ENCODE assay signal across 9 mouse cellular contexts in genomic region chr8:21992184-21992583, GRCm38 (mm10). TPM values are rescaled to one million over a fixed set of nuclear protein-coding genes. Genes with fewer than 3 reads are reported as not detected.
A peak's percentile ranks its signal among the peaks of the same experiment; 100 is the strongest.
DNase-seq lines count a peak whose midpoint lies in the region; ATAC-seq lines count a peak whose summit lies in the region.
"Had no signal": no experiment of that assay in that cellular context is flagged by ENCODE, and none has a peak within 500 bp of the region (broad histone marks: within the 10 kb centered on the region; RNA-seq: fewer than 3 reads in every experiment).

No protein-coding gene starts in this region.

- peak; percentile 43 for DNase-seq in CD4-positive, CD25-positive, alpha-beta regulatory T cell, adult 2 months (ENCODE audit: low read depth, low spot score)
- DNase-seq in T-cell, adult 2 months (ENCODE audit: low spot score) = peak; percentile 9
- DNase-seq in embryo, embryonic 10.5 days (ENCODE audit: low spot score) = peak; percentile 62
- peak; percentile 41 to 55 for DNase-seq in heart, postnatal 14 days
- DNase-seq in layer of hippocampus, adult 11-12 months (ENCODE audit: low spot score) = peak; percentile 68
- peak; percentile 12 for DNase-seq in lung, postnatal 25 days (ENCODE audit: low spot score)
- peak; percentile 49 for DNase-seq in right cerebral cortex, postnatal 25 days

- intact Hi-C loops in heart, postnatal 14 days (cut with DNase I) = loop anchor here (5.0 kb wide), 4 partner anchors 50 to 385 kb away; partner anchors contain the start of gene Nek3

- ATAC-seq in CD4-positive, CD25-positive, alpha-beta regulatory T cell, adult 4 months = no peak

RNA-seq across cellular contexts. Expression of gene Ccdc70, which starts 22.6 kb away (rescaled TPM):
- not detected for polyA plus RNA-seq in CD4-positive, CD25-positive, alpha-beta regulatory T cell, adult 4 months (2017; shearing (Covaris generic))
- not detected for total RNA-seq in heart, postnatal 14 days (2021)
- polyA plus RNA-seq: heart, embryonic 13.5 days had no signal

RNA-seq across cellular contexts. Expression of gene Fam90a1a, which starts 33.7 kb away (rescaled TPM):
- polyA plus RNA-seq in CD4-positive, CD25-positive, alpha-beta regulatory T cell, adult 4 months (2017; shearing (Covaris generic)) = not detected
- total RNA-seq in heart, postnatal 14 days (2021) = not detected
- polyA plus RNA-seq: heart, embryonic 13.5 days had no signal

RNA-seq across cellular contexts. Expression of gene Defb13, which starts 45.6 kb away (rescaled TPM):
- not detected for polyA plus RNA-seq in CD4-positive, CD25-positive, alpha-beta regulatory T cell, adult 4 months (2017; shearing (Covaris generic))
- total RNA-seq in heart, postnatal 14 days (2021) = not detected
- polyA plus RNA-seq: heart, embryonic 13.5 days had no signal

RNA-seq across cellular contexts. Expression of gene Defb35, which starts 54.0 kb away (rescaled TPM):
- not detected for polyA plus RNA-seq in CD4-positive, CD25-positive, alpha-beta regulatory T cell, adult 4 months (2017; shearing (Covaris generic))
- total RNA-seq in heart, postnatal 14 days (2021) = not detected
- polyA plus RNA-seq: heart, embryonic 13.5 days had no signal

RNA-seq across cellular contexts. Expression of gene Defb15, which starts 59.7 kb away (rescaled TPM):
- not detected for polyA plus RNA-seq in CD4-positive, CD25-positive, alpha-beta regulatory T cell, adult 4 months (2017; shearing (Covaris generic))
- total RNA-seq in heart, postnatal 14 days (2021) = not detected
- polyA plus RNA-seq: heart, embryonic 13.5 days had no signal

Comparison
In these comparisons a context has a peak if more than half of its experiments do, and no peak if none do; other contexts are left out.
1. DNase-seq: peak in every context shown above with its lines; median percentile 68 in layer of hippocampus, adult 11-12 months; 62 in embryo, embryonic 10.5 days; 49 in right cerebral cortex, postnatal 25 days; 48 in heart, postnatal 14 days; 43 in CD4-positive, CD25-positive, alpha-beta regulatory T cell, adult 2 months; 12 in lung, postnatal 25 days; 9 in T-cell, adult 2 months.